Mouse (Mus musculus): ENCODE results near the gene Dab2. TPM values are rescaled to one million over a fixed set of nuclear protein-coding genes. Genes with fewer than 3 reads are reported as not detected.

The Dab2 gene
- polyA plus RNA-seq, 1 experiment from 2014 or later, result 19.4 TPM

- Histone ChIP-seq H3K27me3 (ENCODE audit: control insufficient read depth, insufficient read depth, low read depth, low read length) (no peaks in the 10 kb centered on the region), H3K4me1 (ENCODE audit: control insufficient read depth, insufficient read depth, low read length) (no peaks in the 10 kb centered on the region), H3K36me3 (ENCODE audit: control insufficient read depth, insufficient read depth, low read length) (no peaks in the 10 kb centered on the region), H3K4me3 (ENCODE audit: low read depth, low read length) (no peak overlapping the region), H3K9ac (ENCODE audit: low read depth, low read length) (no peak overlapping the region), H3K27ac (ENCODE audit: low read length) (no peak overlapping the region), H3K4me2 (ENCODE audit: low read length) (no peak overlapping the region), H3K9me3 (replicated peaks; ENCODE audit: control insufficient read depth, low read length, poor library complexity, severe bottlenecking) (no peaks in the 10 kb centered on the region)
- no peak for ATAC-seq
- WGBS, result 76% methylated on average over 4 of the region's 4 CpGs
Measured at GRCm38 (mm10) chr15:6280021-6280451, 19.6 kb upstream of the Dab2 start.

GRCm38 (mm10) chr15:6283249-6283648 lies 16.3 kb upstream of the Dab2 start:
- Histone ChIP-seq H3K36me3 (ENCODE audit: control insufficient read depth, insufficient read depth, low read length) (no peaks in the 10 kb centered on the region), H3K4me1 (ENCODE audit: control insufficient read depth, insufficient read depth, low read length) (no peaks in the 10 kb centered on the region), H3K27ac (ENCODE audit: low read length) (no peak overlapping the region), H3K9ac (ENCODE audit: low read depth, low read length) (no peak overlapping the region), H3K27me3 (ENCODE audit: control insufficient read depth, insufficient read depth, low read depth, low read length) (no peaks in the 10 kb centered on the region), H3K9me3 (replicated peaks; ENCODE audit: control insufficient read depth, low read length, poor library complexity, severe bottlenecking) (no peaks in the 10 kb centered on the region), H3K4me2 (ENCODE audit: low read length) (no peak overlapping the region), H3K4me3 (ENCODE audit: low read depth, low read length) (no peak overlapping the region)
- no peak for ATAC-seq
- 81% methylated on average over 9 of the region's 9 CpGs for WGBS

DNA sequence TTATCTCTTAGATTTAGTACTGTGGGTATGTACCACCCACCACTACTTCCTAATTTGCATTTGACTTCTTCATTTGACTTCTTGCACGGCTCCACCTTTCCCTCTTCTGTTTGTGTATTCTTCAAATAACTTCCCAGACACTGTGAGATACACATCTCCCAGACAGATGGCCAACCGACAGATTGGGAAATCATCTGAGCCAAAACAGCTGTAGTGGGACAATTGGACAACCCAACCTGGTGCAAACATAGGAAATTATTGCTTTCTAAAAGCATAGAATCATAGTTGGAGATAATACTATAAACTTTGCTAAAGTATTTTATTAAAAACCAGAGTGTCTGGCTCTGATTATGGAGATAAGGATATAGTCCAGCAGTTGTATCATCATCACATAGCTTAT lies 3.5 kb upstream of the Dab2 start:
- Histone ChIP-seq H3K27ac (ENCODE audit: low read length) (no peak overlapping the region), H3K36me3 (ENCODE audit: control insufficient read depth, insufficient read depth, low read length) (no peaks in the 10 kb centered on the region), H3K9ac (ENCODE audit: low read depth, low read length) (no peak overlapping the region), H3K4me3 (ENCODE audit: low read depth, low read length) (no peak overlapping the region), H3K4me2 (ENCODE audit: low read length) (no peak overlapping the region), H3K27me3 (ENCODE audit: control insufficient read depth, insufficient read depth, low read depth, low read length) (no peaks in the 10 kb centered on the region), H3K9me3 (replicated peaks; ENCODE audit: control insufficient read depth, low read length, poor library complexity, severe bottlenecking) (no peaks in the 10 kb centered on the region), H3K4me1 (ENCODE audit: control insufficient read depth, insufficient read depth, low read length) (no peaks in the 10 kb centered on the region)
- 79% methylated on average over 2 of the region's 2 CpGs for WGBS
- ATAC-seq, result no peak

- no peaks in the 10 kb centered on the region for H3K27me3 ChIP-seq (ENCODE audit: control insufficient read depth, insufficient read depth, low read depth, low read length)
- no peak overlapping the region for H3K4me2 ChIP-seq (ENCODE audit: low read length)
- no peaks in the 10 kb centered on the region for H3K9me3 ChIP-seq (replicated peaks; ENCODE audit: control insufficient read depth, low read length, poor library complexity, severe bottlenecking)
- no peaks in the 10 kb centered on the region for H3K4me1 ChIP-seq (ENCODE audit: control insufficient read depth, insufficient read depth, low read length)
- no peak overlapping the region for H3K27ac ChIP-seq (ENCODE audit: low read length)
- ATAC-seq, result no peak
- 81% methylated on average over 3 of the region's 3 CpGs for WGBS
- no peak overlapping the region for H3K4me3 ChIP-seq (ENCODE audit: low read depth, low read length)
- no peak overlapping the region for H3K9ac ChIP-seq (ENCODE audit: low read depth, low read length)
- H3K36me3 ChIP-seq (ENCODE audit: control insufficient read depth, insufficient read depth, low read length), result no peaks in the 10 kb centered on the region
Measured at GRCm38 (mm10) chr15:6298726-6299125, 862 bp upstream of the Dab2 start.

DNA sequence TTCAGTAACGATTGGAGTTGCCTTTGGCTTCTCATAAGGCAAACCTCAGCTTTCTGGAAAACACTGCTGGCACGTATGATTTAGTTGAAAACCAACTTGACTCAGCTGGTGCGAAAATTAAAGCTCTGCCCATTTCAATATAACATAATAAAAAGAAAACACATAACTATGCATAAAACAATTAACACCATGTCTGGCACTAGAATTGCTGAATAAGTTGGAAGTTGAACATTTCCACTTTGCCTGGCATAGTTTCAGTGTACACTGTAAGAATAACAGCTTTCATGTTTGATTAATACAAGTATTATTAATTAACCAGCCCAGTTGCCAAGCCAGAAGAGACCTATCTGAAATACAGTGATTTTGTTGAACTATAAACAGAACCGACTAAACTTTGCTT lies 2.6 kb downstream of the Dab2 start:
- no peaks in the 10 kb centered on the region for H3K4me1 ChIP-seq (ENCODE audit: control insufficient read depth, insufficient read depth, low read length)
- ATAC-seq, result no peak
- WGBS, result 84% methylated on average over 4 of the region's 4 CpGs

GRCm38 (mm10) chr15:6303822-6304221 lies 4.2 kb downstream of the Dab2 start:
- no peaks in the 10 kb centered on the region for H3K9me3 ChIP-seq (replicated peaks; ENCODE audit: control insufficient read depth, low read length, poor library complexity, severe bottlenecking)
- no peak for ATAC-seq
- no peak overlapping the region for H3K4me3 ChIP-seq (ENCODE audit: low read depth, low read length)
- no peak overlapping the region for H3K9ac ChIP-seq (ENCODE audit: low read depth, low read length)
- no peak overlapping the region for H3K27ac ChIP-seq (ENCODE audit: low read length)
- no peak overlapping the region for H3K4me2 ChIP-seq (ENCODE audit: low read length)
- no peaks in the 10 kb centered on the region for H3K4me1 ChIP-seq (ENCODE audit: control insufficient read depth, insufficient read depth, low read length)
- H3K27me3 ChIP-seq (ENCODE audit: control insufficient read depth, insufficient read depth, low read depth, low read length), result no peaks in the 10 kb centered on the region
- WGBS, result 79% methylated on average over 2 of the region's 2 CpGs
- H3K36me3 ChIP-seq (ENCODE audit: control insufficient read depth, insufficient read depth, low read length), result no peaks in the 10 kb centered on the region

More for the DNA sequence above, 2.6 kb downstream of the Dab2 start:
- Histone ChIP-seq H3K27me3 (ENCODE audit: control insufficient read depth, insufficient read depth, low read depth, low read length) (no peaks in the 10 kb centered on the region), H3K4me3 (ENCODE audit: low read depth, low read length) (no peak overlapping the region), H3K36me3 (ENCODE audit: control insufficient read depth, insufficient read depth, low read length) (no peaks in the 10 kb centered on the region), H3K9me3 (replicated peaks; ENCODE audit: control insufficient read depth, low read length, poor library complexity, severe bottlenecking) (no peaks in the 10 kb centered on the region), H3K27ac (ENCODE audit: low read length) (no peak overlapping the region), H3K4me2 (ENCODE audit: low read length) (no peak overlapping the region), H3K9ac (ENCODE audit: low read depth, low read length) (no peak overlapping the region)

- Histone ChIP-seq H3K27me3 (ENCODE audit: control insufficient read depth, insufficient read depth, low read depth, low read length) (no peaks in the 10 kb centered on the region), H3K9me3 (replicated peaks; ENCODE audit: control insufficient read depth, low read length, poor library complexity, severe bottlenecking) (no peaks in the 10 kb centered on the region), H3K36me3 (ENCODE audit: control insufficient read depth, insufficient read depth, low read length) (no peaks in the 10 kb centered on the region), H3K4me3 (ENCODE audit: low read depth, low read length) (no peak overlapping the region), H3K4me1 (ENCODE audit: control insufficient read depth, insufficient read depth, low read length) (no peaks in the 10 kb centered on the region; the same call in 1 of the 2 replicates), H3K9ac (ENCODE audit: low read depth, low read length) (no peak overlapping the region), H3K4me2 (ENCODE audit: low read length) (no peak overlapping the region), H3K27ac (ENCODE audit: low read length) (no peak overlapping the region)
- ATAC-seq, result no peak
- WGBS, result 80% methylated on average over 3 of the region's 3 CpGs
Measured at GRCm38 (mm10) chr15:6309633-6310032, 10.0 kb downstream of the Dab2 start.

- H3K27ac ChIP-seq (ENCODE audit: low read length), result no peak overlapping the region
- 84% methylated on average over 4 of the region's 4 CpGs for WGBS
- ATAC-seq, result no peak
Measured at GRCm38 (mm10) chr15:6310417-6310816, 10.8 kb downstream of the Dab2 start.

GRCm38 (mm10) chr15:6312396-6312795 lies 12.8 kb downstream of the Dab2 start:
- Histone ChIP-seq H3K9me3 (replicated peaks; ENCODE audit: control insufficient read depth, low read length, poor library complexity, severe bottlenecking) (no peaks in the 10 kb centered on the region), H3K27ac (ENCODE audit: low read length) (no peak overlapping the region), H3K9ac (ENCODE audit: low read depth, low read length) (no peak overlapping the region), H3K27me3 (ENCODE audit: control insufficient read depth, insufficient read depth, low read depth, low read length) (no peaks in the 10 kb centered on the region), H3K36me3 (ENCODE audit: control insufficient read depth, insufficient read depth, low read length) (no peaks in the 10 kb centered on the region), H3K4me3 (ENCODE audit: low read depth, low read length) (no peak overlapping the region), H3K4me2 (ENCODE audit: low read length) (no peak overlapping the region), H3K4me1 (ENCODE audit: control insufficient read depth, insufficient read depth, low read length) (no peaks in the 10 kb centered on the region; the same call in 1 of the 2 replicates)
- WGBS, result 89% methylated on average over 3 of the region's 3 CpGs
- ATAC-seq, result no peak

More at GRCm38 (mm10) chr15:6310417-6310816, 10.8 kb downstream of the Dab2 start:
- H3K9me3 ChIP-seq (replicated peaks; ENCODE audit: control insufficient read depth, low read length, poor library complexity, severe bottlenecking), result no peaks in the 10 kb centered on the region
- H3K4me1 ChIP-seq (ENCODE audit: control insufficient read depth, insufficient read depth, low read length), result no peaks in the 10 kb centered on the region; the same call in 1 of the 2 replicates
- H3K36me3 ChIP-seq (ENCODE audit: control insufficient read depth, insufficient read depth, low read length), result no peaks in the 10 kb centered on the region
- H3K27me3 ChIP-seq (ENCODE audit: control insufficient read depth, insufficient read depth, low read depth, low read length), result no peaks in the 10 kb centered on the region
- H3K4me3 ChIP-seq (ENCODE audit: low read depth, low read length), result no peak overlapping the region
- H3K9ac ChIP-seq (ENCODE audit: low read depth, low read length), result no peak overlapping the region
- no peak overlapping the region for H3K4me2 ChIP-seq (ENCODE audit: low read length)
